12 mouse cellular contexts compared by ENCODE assay signal in the genomic region with DNA sequence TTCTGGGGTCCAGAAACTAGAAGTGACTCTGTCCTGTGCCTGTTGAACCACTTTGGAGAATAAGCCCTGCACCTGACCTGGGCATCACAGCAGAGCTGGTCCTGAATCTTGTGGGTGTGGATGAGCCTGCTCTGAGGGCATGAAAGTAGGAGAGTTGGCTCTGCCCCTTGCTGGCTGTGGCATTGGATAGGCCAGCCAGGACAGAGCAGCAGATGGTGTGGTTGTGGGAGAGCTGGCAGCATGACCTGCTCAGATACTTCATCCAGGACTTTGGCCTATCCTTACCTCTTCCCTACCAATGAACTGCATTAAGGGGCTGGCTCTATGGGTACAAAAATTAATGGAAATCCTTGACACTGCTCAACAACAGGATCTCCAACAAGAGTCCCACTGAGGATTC. TPM values are rescaled to one million over a fixed set of nuclear protein-coding genes. Genes with fewer than 3 reads are reported as not detected.
"Had no signal": no experiment of that assay in that cellular context is flagged by ENCODE, and none has a peak within 500 bp of the region (broad histone marks: within the 10 kb centered on the region; RNA-seq: fewer than 3 reads in every experiment).

No protein-coding gene starts in this region.

- DNase-seq: kidney, postnatal 14 days; liver; liver, embryonic 13.5 days; liver, postnatal 0 days; midbrain, embryonic 14.5 days; thymus, adult 2 months; thymus, postnatal 25 days had no signal

- ATAC-seq: liver, postnatal 0 days had no signal

RNA-seq across cellular contexts. Expression of a gene that starts 3.4 kb away (rescaled TPM):
- total RNA-seq: left cerebral cortex, adult 2 months; left cerebral cortex, postnatal 25 days; megakaryocyte, adult 5-6 weeks; neutrophil, adult 5-6 weeks had no signal

RNA-seq across cellular contexts. Expression of a gene that starts 38.3 kb away (rescaled TPM):
- total RNA-seq: neutrophil, adult 5-6 weeks had no signal

RNA-seq across cellular contexts. Expression of a gene that starts 40.6 kb away (rescaled TPM):
- total RNA-seq: layer of hippocampus, postnatal 25 days; megakaryocyte, adult 5-6 weeks; neutrophil, adult 5-6 weeks had no signal
